Mouse (Mus musculus) Patski (cell line): ENCODE data around the gene Hoxb4. TPM values are rescaled to one million over a fixed set of nuclear protein-coding genes. Genes with fewer than 3 reads are reported as not detected.
A peak's percentile ranks its signal among the peaks of the same experiment; 100 is the strongest.

ENCODE experiments used
- ATAC-seq: fragments of 100-300 bp; one replicate; pipeline ENCODE4 v1.8.0; 2021
- CTCF ChIA-PET: fragments of 350-600 bp; sonication (Branson Sonifier 250); formaldehyde crosslinking; loops from one replicate; lab custom pipeline; 2022; ENCODE audit warnings: inconsistent platforms; lab: Charles Lee
- POLR2A ChIA-PET: fragments of 350-600 bp; sonication (Branson Sonifier 250); formaldehyde crosslinking; loops from one replicate; lab custom pipeline; 2022; ENCODE audit warnings: antibody characterized with exemption, inconsistent platforms; lab: Charles Lee
- DNase-seq: peaks from one replicate; pipeline ENCODE4 v3.0.0-alpha.2; 2011; ENCODE audit warnings: low read depth, low spot score
- H3K27me3 ChIP-seq: fragments of 371-371 bp; one replicate; pipeline ENCODE4 v1.5.1; 2021
- CTCF ChIP-seq: fragments of 100-300 bp; IDR thresholded peaks from one replicate; pipeline ENCODE4 v1.5.1; 2021
- in situ Hi-C: fragments of 300-500 bp; cut with MboI; formaldehyde crosslinking; loops from 3 replicates; pipeline ENCODE4 v1.11.1; 2018; ENCODE audit warnings: low pct_unique_long_range_greater_than_20kb, mixed read lengths
- polyA plus RNA-seq: library from polyadenylated mRNA; unstranded; gene quantifications from one replicate; pipeline ENCODE4 v1.2.3, GENCODE M21; 2021

Hoxb4 gene
- polyA plus RNA-seq: 12.2 TPM

- no peak for DNase-seq
- in situ Hi-C loops: no loop called here
- no peaks in the 10 kb centered on the region for H3K27me3 ChIP-seq
- no peak for TF ChIP-seq CTCF
- CTCF ChIA-PET: interaction anchor here (0.9 to 3.7 kb wide), 3 partner anchors 21 to 90 kb away, joined by 3 to 16 read pairs (median 3); no protein-coding TSS in a partner anchor
- POLR2A ChIA-PET: interaction anchor here (0.6 to 32.9 kb wide), 9 partner anchors 19 to 226 kb away, joined by 3 to 1274 read pairs (median 5); partner anchors contain the start of genes Hoxb5, Hoxb6, Hoxb7 and Hoxb8
- no peak for ATAC-seq
These were observed at the start of gene Hoxb4 for GRCm38 (mm10) chr11:96317608-96318367. TSS of gene Hoxb4 (plus strand) at chr11:96318267.

- DNase-seq (no peak), ATAC-seq (peak; percentile 36)
- ChIA-PET POLR2A (interaction anchor here (0.8 to 42.9 kb wide), 2 partner anchors 18 to 32 kb away, joined by 4 to 1274 read pairs; partner anchors contain the start of genes Hoxb4, Hoxb5, Hoxb6 and Hoxb7), CTCF (interaction anchor here (2.2 kb wide), 1 partner anchor 8 kb away, joined by 7 read pairs; no protein-coding TSS in a partner anchor)
- no peak for TF ChIP-seq CTCF
- H3K27me3 ChIP-seq: no peaks in the 10 kb centered on the region
- in situ Hi-C loops: loop anchor here (25.0 kb wide), 1 partner anchor 1183 kb away; the partner anchor contains the start of gene Itga3
These were observed 48.2 kb upstream of the Hoxb4 start for GRCm38 (mm10) chr11:96269869-96270268.

GRCm38 (mm10) chr11:96270996-96271540 lies 47.0 kb upstream of the Hoxb4 start, which contains the start of gene Hoxb9:
TSS of gene Hoxb9 (plus strand) at chr11:96271457.
- no peaks in the 10 kb centered on the region for H3K27me3 ChIP-seq
- in situ Hi-C loops: loop anchor here (25.0 kb wide), 1 partner anchor 1184 kb away; the partner anchor contains the start of gene Itga3
- CTCF ChIA-PET: interaction anchor here (2.2 kb wide), 1 partner anchor 10 kb away, joined by 7 read pairs; no protein-coding TSS in a partner anchor
- ATAC-seq (peak; percentile 41), DNase-seq (peak; percentile 85)
- TF ChIP-seq CTCF: no peak
- POLR2A ChIA-PET: interaction anchor here (0.7 to 42.9 kb wide), 9 partner anchors 10 to 591 kb away, joined by 3 to 1274 read pairs (median 5); partner anchors contain the start of genes Hoxb4, Hoxb5, Hoxb6 and Hoxb7

- ChIA-PET POLR2A (interaction anchor here (0.5 to 42.9 kb wide), 12 partner anchors 10 to 591 kb away, joined by 3 to 1274 read pairs (median 5); partner anchors contain the start of genes Hoxb4, Hoxb5, Hoxb6 and Hoxb7), CTCF (interaction anchor here (2.2 kb wide), 1 partner anchor 10 kb away, joined by 7 read pairs; no protein-coding TSS in a partner anchor)
- H3K27me3 ChIP-seq: no peaks in the 10 kb centered on the region
- in situ Hi-C loops: loop anchor here (25.0 kb wide), 1 partner anchor 1184 kb away; the partner anchor contains the start of gene Itga3
- TF ChIP-seq CTCF: no peak
- DNase-seq (no peak), ATAC-seq (peak; percentile 28)
These were observed 46.5 kb upstream of the Hoxb4 start for GRCm38 (mm10) chr11:96271541-96272011.

- in situ Hi-C loops: loop anchor here (25.0 kb wide), 1 partner anchor 1185 kb away; the partner anchor contains the start of gene Itga3
- DNase-seq (no peak), ATAC-seq (peak; percentile 4)
- H3K27me3 ChIP-seq: no peaks in the 10 kb centered on the region
- POLR2A ChIA-PET: interaction anchor here (0.5 to 42.9 kb wide), 10 partner anchors 9 to 590 kb away, joined by 3 to 1274 read pairs (median 5); partner anchors contain the start of genes Hoxb4, Hoxb5, Hoxb6 and Hoxb7
- CTCF ChIA-PET: interaction anchor here (1.3 to 12.6 kb wide), 3 partner anchors 11 to 350 kb away, joined by 3 to 215 read pairs (median 7); partner anchors contain the start of genes Hoxb5 and Hoxb6
- TF ChIP-seq CTCF: no peak
These were observed 45.8 kb upstream of the Hoxb4 start for GRCm38 (mm10) chr11:96272024-96272921.

GRCm38 (mm10) chr11:96274428-96274827 lies 43.6 kb upstream of the Hoxb4 start:
- DNase-seq (no peak), ATAC-seq (no peak)
- CTCF ChIA-PET: interaction anchor here (12.6 kb wide), 1 partner anchor 26 kb away, joined by 215 read pairs; the partner anchor contains the start of genes Hoxb5 and Hoxb6
- TF ChIP-seq CTCF: no peak
- POLR2A ChIA-PET: interaction anchor here (0.6 to 42.9 kb wide), 4 partner anchors 9 to 154 kb away, joined by 3 to 1274 read pairs (median 10); partner anchors contain the start of genes Hoxb4, Hoxb5, Hoxb6 and Hoxb7
- H3K27me3 ChIP-seq: no peaks in the 10 kb centered on the region
- in situ Hi-C loops: loop anchor here (25.0 kb wide), 1 partner anchor 1187 kb away; the partner anchor contains the start of gene Itga3

- H3K27me3 ChIP-seq: no peaks in the 10 kb centered on the region
- TF ChIP-seq CTCF: no peak
- in situ Hi-C loops: loop anchor here (5.0 kb wide), 1 partner anchor 396 kb away; no protein-coding TSS in a partner anchor
- DNase-seq (no peak), ATAC-seq (no peak)
- ChIA-PET CTCF (interaction anchor here (1.2 to 12.6 kb wide), 5 partner anchors 9 to 462 kb away, joined by 3 to 215 read pairs (median 3); partner anchors contain the start of genes Hoxb5 and Hoxb6), POLR2A (interaction anchor here (0.7 to 42.9 kb wide), 5 partner anchors 8 to 401 kb away, joined by 3 to 1274 read pairs (median 3); partner anchors contain the start of genes Hoxb4, Hoxb5, Hoxb6 and Hoxb7)
These were observed 42.2 kb upstream of the Hoxb4 start for GRCm38 (mm10) chr11:96275896-96276295.
